Mouse (Mus musculus): ENCODE measurements at regions not wholly inside any gene's neighbourhood (a gene's known extent, or its start where the extent isn't known, plus 50 kb on each side); places are given as distances from the start of the nearest gene placed in this dataset.

DNA sequence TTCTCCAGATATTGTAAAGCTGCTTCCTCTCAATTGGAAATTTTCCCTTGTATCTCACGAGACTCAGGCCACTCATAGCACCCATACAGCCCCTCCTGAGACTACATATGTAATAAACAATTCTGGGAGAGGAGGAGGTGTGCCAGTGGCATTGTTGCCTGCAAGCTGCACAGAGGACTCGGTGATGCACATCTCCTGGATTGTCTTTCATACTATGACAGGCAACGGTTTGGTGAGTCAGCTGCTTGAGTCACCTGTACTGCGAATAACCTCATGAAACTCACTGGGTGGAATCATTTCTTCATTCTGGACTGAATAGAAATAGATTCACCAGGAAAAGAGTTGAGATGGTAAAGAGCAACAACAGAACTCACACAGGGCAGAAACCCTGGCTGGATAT lies 82.8 kb upstream of the Atg10 start:
- TF ChIP-seq CTCF (IDR thresholded peaks at IDR 0.05; ENCODE audit: low read depth) (no peak), EP300 (IDR thresholded peaks at IDR 0.05; ENCODE audit: low read depth) (no peak)

Measured in liver, embryonic 14.5 days (tissue).